Mouse (Mus musculus): ENCODE data around the gene Tspan31. TPM values are rescaled to one million over a fixed set of nuclear protein-coding genes. Genes with fewer than 3 reads are reported as not detected.

The Tspan31 gene
- polyA plus RNA-seq, 1 experiment from 2014 or later = 157 TPM

DNA sequence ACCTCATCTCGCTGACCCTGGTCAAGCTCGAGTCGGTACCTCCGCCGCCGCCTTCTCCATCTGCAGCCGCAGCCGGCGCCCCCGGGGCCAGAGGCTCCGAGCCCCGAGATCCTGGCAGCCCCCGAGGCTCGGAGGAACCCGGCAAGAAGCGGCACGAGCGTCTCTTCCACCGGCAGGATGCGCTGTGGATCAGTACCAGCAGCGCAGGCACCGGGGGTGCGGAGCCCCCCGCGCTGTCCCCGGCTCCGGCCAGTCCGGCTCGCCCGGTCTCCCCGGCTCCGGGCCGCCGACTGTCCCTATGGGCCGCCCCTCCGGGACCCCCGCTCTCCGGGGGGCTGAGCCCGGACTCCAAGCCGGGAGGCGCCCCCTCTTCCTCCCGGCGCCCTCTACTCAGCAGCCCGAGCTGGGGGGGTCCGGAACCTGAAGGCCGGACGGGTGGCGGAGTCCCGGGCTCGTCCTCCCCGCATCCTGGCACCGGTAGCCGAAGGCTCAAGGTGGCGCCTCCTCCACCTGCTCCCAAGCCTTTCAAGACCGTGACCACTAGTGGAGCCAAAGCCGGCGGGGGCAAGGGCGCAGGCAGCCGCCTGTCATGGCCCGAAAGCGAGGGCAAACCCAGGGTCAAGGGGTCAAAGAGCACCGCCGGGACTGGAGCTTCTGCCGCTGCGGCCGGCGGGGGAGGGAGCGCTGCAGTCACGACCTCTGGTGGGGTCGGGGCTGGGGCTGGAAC is 9.8 kb upstream of the Tspan31 start:
- Histone ChIP-seq H3K4me2 (ENCODE audit: low read length) (peak overlapping the region; percentile 72), H3K27ac (no peak overlapping the region), H3K4me1 (replicated peaks; ENCODE audit: insufficient read depth, low read length) (peaks cover 27% of the 10 kb centered on the region), H3K36me3 (ENCODE audit: insufficient read depth, low read length) (no peaks in the 10 kb centered on the region), H3K9me3 (replicated peaks; ENCODE audit: low read length) (no peaks in the 10 kb centered on the region), H3K9ac (ENCODE audit: low read depth, low read length) (peak overlapping the region; percentile 44; the same call in 1 of the 2 replicates), H3K27me3 (ENCODE audit: insufficient read depth, low read length) (peaks cover 48% of the 10 kb centered on the region), H3K4me3 (replicated peaks; ENCODE audit: low read depth, low read length) (peak overlapping the region; percentile 43)
- TF ChIP-seq CTCF (IDR thresholded peaks at IDR 0.05; ENCODE audit: low read depth) = peak; percentile 32; the same call in 1 of the 2 replicates
- ATAC-seq (replicated peaks; ENCODE audit: low FRiP score, low read depth) (peak; percentile 6; the same call in 1 of the 2 replicates), DNase-seq (ENCODE audit: low spot score) (no peak)
- 4% methylated on average over 65 of the region's 70 CpGs for WGBS

DNA sequence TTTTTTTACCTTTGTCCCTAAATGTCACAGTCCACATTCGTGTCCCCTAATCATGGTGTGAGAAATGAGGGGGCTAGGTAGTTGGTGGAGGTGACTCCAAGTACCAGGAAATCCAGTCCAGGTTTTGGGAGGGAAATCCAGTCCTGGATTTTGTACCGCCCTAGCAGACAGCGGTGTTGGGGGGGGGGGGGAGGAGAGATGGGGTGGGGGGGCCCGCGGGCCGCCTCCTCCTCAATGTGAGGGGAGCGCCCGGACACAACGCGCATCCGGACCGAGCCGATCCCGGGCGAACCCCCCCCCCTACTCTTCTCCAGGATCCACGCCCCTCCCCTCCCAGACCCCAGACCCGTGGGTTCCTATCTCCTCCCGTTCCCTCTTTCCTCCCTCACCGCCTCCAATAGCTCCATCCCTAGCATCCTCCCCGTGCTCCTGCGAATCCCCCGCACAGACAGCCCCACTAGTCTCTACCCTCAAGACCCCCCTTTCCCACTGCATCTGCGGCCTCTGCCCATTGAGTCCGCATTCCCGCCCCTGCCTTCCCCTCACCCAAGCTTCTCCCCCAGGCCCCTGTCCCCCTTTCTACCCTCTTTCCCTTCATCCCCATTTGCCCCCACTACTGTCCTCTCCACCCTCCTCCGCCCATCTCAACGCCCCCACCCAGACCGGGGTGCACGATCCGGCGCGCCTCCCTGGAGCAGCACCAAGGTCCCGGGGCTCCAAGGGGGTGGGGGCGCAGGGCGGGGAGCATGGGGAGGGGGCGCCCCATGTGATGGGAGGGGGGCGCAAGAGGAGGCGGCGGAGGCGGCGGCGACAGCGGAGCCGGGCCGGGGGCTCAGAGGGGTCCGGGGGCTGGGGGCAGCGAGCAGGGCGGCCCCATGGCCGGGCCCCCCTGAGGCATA is 8.9 kb upstream of the Tspan31 start:
- Histone ChIP-seq H3K9me3 (replicated peaks; ENCODE audit: low read length) (no peaks in the 10 kb centered on the region), H3K4me2 (ENCODE audit: low read length) (peak overlapping the region; percentile 72), H3K27ac (no peak overlapping the region), H3K36me3 (ENCODE audit: insufficient read depth, low read length) (no peaks in the 10 kb centered on the region), H3K9ac (ENCODE audit: low read depth, low read length) (peak overlapping the region; percentile 44; the same call in 1 of the 2 replicates), H3K4me1 (replicated peaks; ENCODE audit: insufficient read depth, low read length) (peaks cover 27% of the 10 kb centered on the region), H3K4me3 (replicated peaks; ENCODE audit: low read depth, low read length) (peak overlapping the region; percentile 43), H3K27me3 (ENCODE audit: insufficient read depth, low read length) (peaks cover 48% of the 10 kb centered on the region)
- DNase-seq (ENCODE audit: low spot score) (no peak), ATAC-seq (replicated peaks; ENCODE audit: low FRiP score, low read depth) (peak; percentile 17; the same call in 1 of the 2 replicates)
- TF ChIP-seq CTCF (IDR thresholded peaks at IDR 0.05; ENCODE audit: low read depth) = no peak
- WGBS = under 1% methylated on average over 32 of the region's 49 CpGs

- Histone ChIP-seq H3K27me3 (ENCODE audit: insufficient read depth, low read length) (peaks cover 48% of the 10 kb centered on the region), H3K9me3 (replicated peaks; ENCODE audit: low read length) (no peaks in the 10 kb centered on the region), H3K36me3 (ENCODE audit: insufficient read depth, low read length) (no peaks in the 10 kb centered on the region), H3K4me2 (ENCODE audit: low read length) (peak overlapping the region; percentile 72; the same call in 1 of the 2 replicates), H3K4me1 (replicated peaks; ENCODE audit: insufficient read depth, low read length) (peaks cover 27% of the 10 kb centered on the region), H3K9ac (ENCODE audit: low read depth, low read length) (no peak overlapping the region), H3K4me3 (replicated peaks; ENCODE audit: low read depth, low read length) (peak overlapping the region; percentile 43), H3K27ac (no peak overlapping the region)
- ATAC-seq (replicated peaks; ENCODE audit: low FRiP score, low read depth) (no peak), DNase-seq (ENCODE audit: low spot score) (no peak)
- WGBS = 3% methylated on average over 12 of the region's 12 CpGs
- no peak for TF ChIP-seq CTCF (IDR thresholded peaks at IDR 0.05; ENCODE audit: low read depth)
These were observed 8.1 kb upstream of the Tspan31 start for GRCm38 (mm10) chr10:127078001-127078676.

GRCm38 (mm10) chr10:127077515-127077914 is 7.5 kb upstream of the Tspan31 start:
- no peaks in the 10 kb centered on the region for H3K9me3 ChIP-seq (replicated peaks; ENCODE audit: low read length)
- peaks cover 27% of the 10 kb centered on the region for H3K4me1 ChIP-seq (replicated peaks; ENCODE audit: insufficient read depth, low read length)
- no peak overlapping the region for H3K4me3 ChIP-seq (replicated peaks; ENCODE audit: low read depth, low read length)
- TF ChIP-seq CTCF (IDR thresholded peaks at IDR 0.05; ENCODE audit: low read depth) = no peak
- H3K27ac ChIP-seq = no peak overlapping the region
- no peaks in the 10 kb centered on the region for H3K36me3 ChIP-seq (ENCODE audit: insufficient read depth, low read length)
- ATAC-seq (replicated peaks; ENCODE audit: low FRiP score, low read depth) = no peak
- no peak for DNase-seq (ENCODE audit: low spot score)
- no peak overlapping the region for H3K9ac ChIP-seq (ENCODE audit: low read depth, low read length)
- H3K27me3 ChIP-seq (ENCODE audit: insufficient read depth, low read length) = peaks cover 42% of the 10 kb centered on the region
- WGBS = 10% methylated on average over 10 of the region's 10 CpGs
- no peak overlapping the region for H3K4me2 ChIP-seq (ENCODE audit: low read length)

DNA sequence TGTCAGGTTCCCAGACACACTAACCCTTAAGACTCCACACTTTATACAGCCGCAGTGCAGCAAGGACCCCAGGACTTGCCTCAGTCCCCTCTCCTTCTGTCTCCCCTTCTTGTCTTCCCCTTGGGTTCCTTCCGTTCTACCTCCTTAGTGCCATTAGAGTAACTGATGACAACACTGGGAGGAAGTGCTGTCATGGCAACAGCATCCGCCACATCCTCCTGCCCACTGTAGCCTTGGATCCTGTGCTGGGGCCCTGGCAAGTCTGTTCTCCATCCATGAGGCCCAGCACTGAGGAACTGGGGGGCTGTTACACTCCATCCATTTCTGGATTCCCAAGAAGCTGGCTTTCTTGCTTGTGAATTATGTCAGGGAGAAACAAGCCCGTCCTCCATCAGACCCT is 6.0 kb upstream of the Tspan31 start:
- Histone ChIP-seq H3K4me3 (replicated peaks; ENCODE audit: low read depth, low read length) (no peak overlapping the region), H3K27ac (no peak overlapping the region), H3K36me3 (ENCODE audit: insufficient read depth, low read length) (no peaks in the 10 kb centered on the region), H3K9me3 (replicated peaks; ENCODE audit: low read length) (no peaks in the 10 kb centered on the region), H3K9ac (ENCODE audit: low read depth, low read length) (no peak overlapping the region), H3K4me1 (replicated peaks; ENCODE audit: insufficient read depth, low read length) (peaks cover 23% of the 10 kb centered on the region), H3K4me2 (ENCODE audit: low read length) (no peak overlapping the region), H3K27me3 (ENCODE audit: insufficient read depth, low read length) (peaks cover 36% of the 10 kb centered on the region)
- DNase-seq (ENCODE audit: low spot score) = no peak
- ATAC-seq (replicated peaks; ENCODE audit: low FRiP score, low read depth) = no peak
- no peak for TF ChIP-seq CTCF (IDR thresholded peaks at IDR 0.05; ENCODE audit: low read depth)
- WGBS = 31% methylated on average over 4 of the region's 4 CpGs

GRCm38 (mm10) chr10:127075651-127076050 is 5.6 kb upstream of the Tspan31 start:
- no peaks in the 10 kb centered on the region for H3K9me3 ChIP-seq (replicated peaks; ENCODE audit: low read length)

More at GRCm38 (mm10) chr10:127075651-127076050, 5.6 kb upstream of the Tspan31 start:
- DNase-seq (ENCODE audit: low spot score) = no peak
- Histone ChIP-seq H3K4me3 (replicated peaks; ENCODE audit: low read depth, low read length) (no peak overlapping the region), H3K36me3 (ENCODE audit: insufficient read depth, low read length) (no peaks in the 10 kb centered on the region), H3K4me1 (replicated peaks; ENCODE audit: insufficient read depth, low read length) (peaks cover 25% of the 10 kb centered on the region), H3K27me3 (ENCODE audit: insufficient read depth, low read length) (peaks cover 32% of the 10 kb centered on the region), H3K9ac (ENCODE audit: low read depth, low read length) (no peak overlapping the region), H3K27ac (no peak overlapping the region), H3K4me2 (ENCODE audit: low read length) (no peak overlapping the region)
- no peak for ATAC-seq (replicated peaks; ENCODE audit: low FRiP score, low read depth)
- 53% methylated on average over 8 of the region's 8 CpGs for WGBS
- TF ChIP-seq CTCF (IDR thresholded peaks at IDR 0.05; ENCODE audit: low read depth) = no peak
